Mouse (Mus musculus) embryo, embryonic 9.5 days (tissue): ENCODE measurements around the gene Glis3.

ENCODE experiments used
- DNase-seq: peaks from one replicate; pipeline ENCODE4 v3.0.0-alpha.2; 2017; ENCODE audit errors: extremely low spot score

Glis3 gene

GRCm38 (mm10) chr19:28478055-28478454 lies 201.8 kb downstream of the Glis3 start:
- peak; percentile 3 for DNase-seq

DNA sequence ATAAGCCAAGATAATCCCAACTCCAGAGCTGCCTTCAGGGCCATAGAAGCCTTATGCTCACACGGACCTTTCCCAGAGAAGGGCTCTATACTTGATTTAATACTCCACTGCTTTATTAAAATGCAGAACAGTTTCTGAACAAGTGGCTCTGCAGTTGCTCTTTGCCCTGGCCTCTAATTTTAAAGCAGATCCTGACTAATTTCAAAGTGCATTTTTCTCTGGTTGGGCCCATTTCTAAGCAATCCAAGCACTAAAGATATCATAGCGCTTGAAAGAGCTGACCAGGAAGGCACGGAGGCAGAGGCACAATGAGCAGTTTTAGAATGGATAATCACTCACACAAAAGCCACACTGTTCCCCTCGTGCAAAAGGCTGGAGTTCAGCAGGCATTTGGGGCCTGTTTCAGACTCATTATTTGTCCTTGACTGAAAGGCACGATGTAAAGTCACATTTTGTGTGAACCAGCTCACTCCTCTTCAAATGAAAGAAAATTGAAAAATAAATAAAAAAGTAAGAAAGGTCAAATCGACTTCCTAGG lies 202.5 kb downstream of the Glis3 start:
- DNase-seq = peak; percentile 17

- DNase-seq = no peak
Observed at GRCm38 (mm10) chr19:28473621-28474020, 206.3 kb downstream of the Glis3 start.

- DNase-seq = no peak
Observed at GRCm38 (mm10) chr19:28471144-28471543, 208.7 kb downstream of the Glis3 start.

DNA sequence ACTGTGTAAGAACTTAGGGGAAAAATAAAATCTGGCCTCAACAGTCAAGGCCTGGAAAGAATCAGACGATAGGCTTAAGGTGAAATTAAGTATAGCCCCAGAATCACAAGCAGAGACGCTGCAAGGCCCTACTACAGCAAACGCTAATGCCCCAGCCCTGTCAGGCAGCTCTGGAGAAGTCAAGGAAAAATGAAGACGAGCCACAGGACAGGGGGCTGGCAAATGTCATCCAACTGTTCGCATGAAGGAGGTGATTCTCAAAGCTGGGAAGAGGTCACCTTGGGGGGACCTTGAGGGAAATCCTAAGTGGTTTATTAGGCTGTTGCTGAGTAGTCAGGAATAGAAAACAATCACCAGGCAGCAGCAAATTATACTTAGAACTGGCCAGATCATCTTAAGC lies 214.1 kb downstream of the Glis3 start:
- DNase-seq = no peak

GRCm38 (mm10) chr19:28454331-28454730 lies 225.5 kb downstream of the Glis3 start:
- no peak for DNase-seq

DNA sequence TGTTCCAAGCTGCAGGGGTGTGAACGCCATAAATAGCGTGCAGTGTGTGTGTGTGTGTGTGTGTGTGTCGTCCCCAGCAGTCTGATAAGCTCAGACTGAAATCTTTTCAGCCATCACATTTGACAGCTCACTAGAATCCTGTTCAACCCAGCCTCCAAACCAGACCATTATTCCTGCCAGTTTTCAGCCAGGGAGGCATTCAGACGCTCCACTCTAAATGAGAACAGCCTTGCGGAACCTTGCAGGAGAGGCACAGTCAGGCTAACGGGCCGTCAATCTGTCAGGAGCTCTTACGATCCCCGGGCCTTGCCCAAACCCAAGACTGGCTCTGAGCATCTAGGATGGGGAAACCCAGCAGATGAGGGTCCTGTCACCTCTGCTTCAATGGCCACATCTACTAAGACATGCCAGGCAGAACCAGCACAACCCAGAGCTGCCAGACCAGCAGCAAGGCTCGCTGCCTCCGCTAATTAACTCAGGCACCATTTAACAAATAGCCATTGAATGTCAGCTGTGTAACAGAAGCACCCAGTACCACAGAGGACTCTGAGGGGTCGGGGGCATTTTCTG lies 226.8 kb downstream of the Glis3 start:
- DNase-seq = peak; percentile 14

DNA sequence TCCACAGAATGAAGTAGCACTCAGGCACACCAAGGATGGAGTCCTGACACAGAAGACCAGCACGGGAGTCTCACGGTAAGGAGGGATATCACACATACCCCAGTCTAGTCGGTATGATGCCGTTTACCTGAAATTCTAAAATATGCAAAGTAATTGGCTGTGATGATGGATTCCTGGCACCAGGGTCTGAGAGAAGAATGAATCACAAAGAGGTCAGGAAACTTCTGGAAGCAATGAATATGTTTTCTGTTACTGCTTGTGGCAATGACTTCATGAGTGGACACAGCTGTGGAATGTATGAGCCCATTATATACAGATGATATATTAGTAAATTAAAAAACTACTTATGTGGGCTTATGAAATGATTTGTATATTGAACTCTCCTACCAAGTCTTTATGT lies 231.1 kb downstream of the Glis3 start:
- DNase-seq = no peak

GRCm38 (mm10) chr19:28442161-28442560 lies 237.7 kb downstream of the Glis3 start:
- no peak for DNase-seq

DNA sequence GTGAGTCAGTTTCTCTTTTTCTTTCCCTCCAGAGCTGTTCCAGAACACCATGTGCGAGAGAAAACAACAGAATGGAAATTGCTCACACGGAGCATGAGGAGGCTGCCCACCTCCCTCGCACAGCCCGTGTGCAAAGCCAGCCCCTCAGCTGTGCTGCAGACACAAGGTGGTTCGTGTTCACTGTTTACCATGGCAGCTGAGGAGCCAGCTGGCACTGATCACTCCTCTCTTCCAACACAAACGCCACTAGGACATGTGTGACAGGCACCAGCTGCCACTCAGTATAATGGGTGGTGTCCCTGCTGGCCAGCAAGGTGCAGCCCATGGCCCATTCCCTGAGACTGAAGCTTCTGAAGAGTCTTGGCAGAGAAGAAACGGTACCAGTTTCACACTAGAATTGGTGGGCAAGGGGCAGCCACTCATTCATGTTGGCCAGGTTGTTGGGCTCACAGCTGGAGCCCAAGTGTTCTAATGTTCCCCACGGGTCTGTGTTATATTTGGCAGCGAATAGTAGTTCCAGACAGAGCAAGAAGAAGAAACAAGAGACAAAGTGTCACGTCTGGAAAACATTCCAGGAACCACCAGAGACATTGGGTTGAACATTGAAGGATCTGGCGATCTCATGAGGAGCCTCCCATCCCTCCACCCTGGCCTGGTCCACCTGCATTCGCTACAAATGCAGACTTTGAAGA lies 243.3 kb downstream of the Glis3 start:
- no peak for DNase-seq

GRCm38 (mm10) chr19:28428220-28428816 lies 251.6 kb downstream of the Glis3 start:
- no peak for DNase-seq

- no peak for DNase-seq
Observed at GRCm38 (mm10) chr19:28424180-28424579, 255.7 kb downstream of the Glis3 start.

- no peak for DNase-seq
Observed at GRCm38 (mm10) chr19:28422939-28423338, 256.9 kb downstream of the Glis3 start.

DNA sequence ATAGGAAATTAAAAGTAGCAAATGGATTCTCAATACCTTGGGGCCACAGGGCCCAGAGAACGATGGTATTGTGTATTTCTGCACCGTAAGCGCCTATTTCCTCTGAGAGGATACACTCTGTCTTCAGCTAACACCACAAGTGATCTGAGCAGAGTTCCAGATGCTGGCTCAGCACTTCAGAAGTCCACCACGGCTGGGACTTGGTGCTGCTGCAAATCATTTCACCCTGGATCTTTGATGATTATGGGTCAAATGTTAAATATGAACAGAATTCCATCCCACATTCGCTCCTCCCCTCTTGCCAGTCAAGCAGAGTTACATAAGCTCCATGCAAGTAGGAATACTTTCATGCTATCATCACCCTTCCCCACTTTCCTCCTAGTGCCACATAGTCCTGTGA lies 263.8 kb downstream of the Glis3 start:
- DNase-seq = no peak

- DNase-seq = no peak
Observed at GRCm38 (mm10) chr19:28408787-28409186, 271.1 kb downstream of the Glis3 start.

- no peak for DNase-seq
Observed at GRCm38 (mm10) chr19:28402956-28403355, 276.9 kb downstream of the Glis3 start.

DNA sequence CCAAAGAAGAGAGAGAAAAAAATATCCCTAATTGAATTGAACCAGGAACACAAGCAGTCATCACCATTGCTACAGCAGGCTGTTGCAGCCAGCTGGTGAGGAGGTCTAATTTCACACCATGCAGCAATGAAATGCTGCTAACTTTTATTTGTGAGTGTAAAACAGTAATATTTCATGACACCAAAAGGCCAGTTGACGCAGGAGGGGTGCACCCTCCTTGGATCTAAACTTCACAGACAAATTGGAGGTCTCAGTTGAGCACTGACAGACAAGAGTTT lies 284.4 kb downstream of the Glis3 start:
- no peak for DNase-seq

GRCm38 (mm10) chr19:28394826-28395583 lies 284.9 kb downstream of the Glis3 start:
- no peak for DNase-seq

GRCm38 (mm10) chr19:28393766-28394165 lies 286.1 kb downstream of the Glis3 start:
- no peak for DNase-seq

DNA sequence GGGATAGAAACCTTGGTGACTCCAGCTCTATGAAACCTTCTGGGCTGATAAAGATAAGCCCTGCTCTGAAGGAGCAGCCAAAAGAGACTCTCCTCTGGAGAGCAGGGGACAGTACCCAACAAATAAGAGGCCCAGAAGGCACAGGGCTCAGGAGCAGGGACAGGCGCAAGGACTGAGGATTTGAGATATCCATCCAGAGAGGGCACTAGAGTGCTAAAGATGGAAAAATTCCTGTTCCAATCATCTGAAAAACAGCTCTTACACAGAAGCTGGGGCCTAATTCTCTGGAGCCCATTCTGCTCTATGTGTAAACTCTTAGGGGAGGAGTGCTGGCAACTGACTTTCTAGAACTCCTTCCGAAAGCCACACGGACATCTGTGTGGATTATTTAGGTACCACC lies 287.0 kb downstream of the Glis3 start:
- no peak for DNase-seq

DNA sequence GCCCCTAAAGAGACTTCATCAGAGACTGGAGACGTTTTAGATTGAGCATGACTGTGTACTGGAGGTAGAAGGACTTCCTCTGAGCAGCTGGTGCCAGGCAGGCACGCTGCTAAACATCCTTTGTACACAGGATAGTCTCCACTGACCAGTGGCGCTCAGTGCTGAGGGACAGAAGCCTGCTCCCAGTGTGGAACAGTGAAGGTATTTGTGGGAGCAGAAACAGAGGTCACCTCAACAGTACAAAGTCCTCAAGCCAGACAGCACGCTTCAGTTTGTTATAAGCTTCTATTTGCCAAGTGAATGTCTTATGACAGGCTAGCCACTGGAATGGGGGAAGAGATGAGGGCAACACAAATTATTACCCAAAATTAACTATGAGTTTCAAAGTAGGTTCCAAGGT lies 289.0 kb downstream of the Glis3 start:
- DNase-seq = no peak

GRCm38 (mm10) chr19:28389146-28389545 lies 290.7 kb downstream of the Glis3 start:
- DNase-seq = no peak

DNA sequence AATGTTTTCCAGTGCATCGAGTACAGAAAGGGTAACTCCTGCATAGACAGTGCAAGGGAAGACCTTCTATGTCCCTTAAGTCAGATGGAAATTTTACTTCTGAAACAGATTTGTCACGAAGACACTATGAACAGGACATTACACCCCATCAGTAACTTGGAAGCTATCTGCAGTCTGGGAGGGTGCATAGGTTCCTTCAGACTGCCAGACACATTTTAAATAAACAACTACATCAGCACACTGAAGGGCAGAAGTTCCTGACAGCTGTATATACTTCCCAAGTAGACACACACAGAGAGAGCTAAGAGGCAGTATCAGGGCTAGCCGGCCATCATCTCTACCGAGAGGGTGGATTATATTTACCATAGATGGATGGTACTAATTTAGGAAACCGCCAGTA lies 296.5 kb downstream of the Glis3 start:
- DNase-seq = no peak
